Mouse (Mus musculus): ENCODE data around the gene Slc10a7.

GRCm38 (mm10) chr8:78724832-78725231 is 215.7 kb downstream of the Slc10a7 start:
- TF ChIP-seq CTCF (IDR thresholded peaks at IDR 0.05; ENCODE audit: low read depth), result no peak
- no peak for TF ChIP-seq EP300 (IDR thresholded peaks at IDR 0.05; ENCODE audit: low read depth)

Measured in liver, embryonic 14.5 days (tissue).